Mouse (Mus musculus) lung, postnatal 25 days (tissue): ENCODE measurements at regions not wholly inside any gene's neighbourhood (a gene's known extent, or its start where the extent isn't known, plus 50 kb on each side); places are given as distances from the start of the nearest gene placed in this dataset.
A peak's percentile ranks its signal among the peaks of the same experiment; 100 is the strongest.

Source experiments
- DNase-seq: peaks from one replicate; pipeline ENCODE4 v3.0.0; 2022; ENCODE audit warnings: low spot score

DNA sequence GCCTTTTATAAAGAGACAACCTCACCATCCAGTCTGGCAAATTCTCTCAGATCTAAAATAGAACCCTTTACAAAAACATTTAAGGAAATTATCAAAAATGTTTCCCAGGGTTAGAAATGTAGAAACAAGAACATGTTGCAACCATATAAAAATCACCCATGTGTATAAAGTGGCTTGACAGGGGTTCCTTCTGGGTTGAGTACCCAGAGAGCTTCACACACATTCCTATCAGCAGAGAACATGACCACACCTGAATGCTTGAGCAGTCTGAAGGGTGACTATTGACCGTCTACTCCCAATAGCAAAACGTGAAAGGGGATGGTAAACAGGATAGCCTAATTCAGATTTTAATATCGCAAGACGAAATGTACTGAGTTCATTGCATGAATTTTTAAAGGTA, 57.8 kb upstream of the Zfand5 start:
- no peak for DNase-seq

DNA sequence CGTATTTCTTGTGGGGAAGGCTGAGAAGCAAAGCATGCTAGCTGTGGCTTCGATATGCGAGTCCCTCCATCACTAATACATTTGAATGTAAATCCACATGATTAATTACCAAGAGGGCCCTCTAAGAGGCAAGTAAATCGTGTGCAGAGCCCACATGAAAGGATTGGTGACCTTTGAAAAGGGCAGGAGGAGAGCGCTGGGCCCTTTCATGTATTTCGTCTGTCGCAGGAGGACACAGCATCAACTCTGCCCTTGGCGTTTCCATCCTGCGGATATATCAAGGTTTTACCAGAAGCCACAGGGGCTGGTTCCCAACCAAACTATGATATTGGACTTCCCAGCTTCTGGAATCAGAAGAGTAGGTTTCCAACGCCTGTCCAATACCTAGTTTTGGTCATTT, 78.6 kb upstream of the Zfand5 start:
- DNase-seq, result no peak

DNA sequence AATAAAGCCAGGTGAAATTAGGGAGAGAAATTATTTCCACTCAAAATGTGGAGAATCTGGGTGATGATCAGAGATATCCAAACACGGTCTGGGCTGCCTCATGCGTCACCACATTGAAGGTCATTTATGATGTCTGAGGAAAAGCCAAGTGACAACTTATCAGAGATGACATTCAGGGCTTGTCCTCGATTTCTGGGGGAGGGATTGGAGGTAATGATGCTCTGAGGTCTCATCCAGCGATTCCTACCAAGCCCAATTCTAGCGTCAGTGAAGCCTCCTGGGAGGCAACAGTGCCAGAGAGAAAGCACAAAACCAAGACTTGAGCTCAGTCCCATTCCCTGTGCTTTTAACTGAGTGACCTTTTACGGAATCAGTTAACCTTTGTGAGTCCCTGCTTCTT, 79.5 kb upstream of the Zfand5 start:
- DNase-seq, result no peak

DNA sequence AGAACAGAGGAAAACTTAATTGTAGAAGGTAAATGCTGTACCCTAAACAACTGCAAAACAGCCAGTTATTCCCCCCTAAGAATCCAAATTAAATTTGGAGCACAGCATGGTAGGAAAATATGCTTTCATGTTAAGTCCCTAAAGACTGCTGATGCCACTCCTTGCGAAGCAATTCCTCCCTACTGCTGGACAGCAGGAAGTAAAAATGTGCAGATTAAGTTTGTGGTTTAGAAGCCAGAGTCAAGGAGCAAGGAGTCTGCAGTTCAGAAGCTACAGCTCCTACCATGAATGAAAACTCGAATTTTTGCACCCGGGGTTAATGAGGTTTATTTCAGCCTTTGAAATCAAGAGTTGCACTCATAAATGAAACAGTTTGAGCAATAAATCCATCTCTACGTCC, 82.9 kb upstream of the Zfand5 start:
- no peak for DNase-seq

DNA sequence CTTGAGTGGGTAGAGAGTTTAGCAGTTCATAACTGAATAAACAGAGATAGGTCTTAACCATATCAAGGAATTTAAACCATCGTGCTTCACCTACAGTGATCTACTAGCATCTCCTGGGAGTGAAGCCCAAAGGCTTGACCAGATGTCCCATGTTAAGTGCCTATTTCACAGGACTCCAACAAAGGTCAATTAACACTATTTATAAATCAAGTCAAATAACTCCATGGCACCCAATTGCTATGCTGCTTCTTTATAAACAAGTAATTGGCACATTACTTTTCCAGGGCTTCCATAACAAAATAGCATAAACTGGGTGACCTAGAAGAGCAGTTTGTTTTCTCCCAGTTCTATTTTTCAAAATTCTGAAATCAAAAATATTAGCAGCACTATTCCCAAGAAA, 85.4 kb upstream of the Zfand5 start:
- no peak for DNase-seq

DNA sequence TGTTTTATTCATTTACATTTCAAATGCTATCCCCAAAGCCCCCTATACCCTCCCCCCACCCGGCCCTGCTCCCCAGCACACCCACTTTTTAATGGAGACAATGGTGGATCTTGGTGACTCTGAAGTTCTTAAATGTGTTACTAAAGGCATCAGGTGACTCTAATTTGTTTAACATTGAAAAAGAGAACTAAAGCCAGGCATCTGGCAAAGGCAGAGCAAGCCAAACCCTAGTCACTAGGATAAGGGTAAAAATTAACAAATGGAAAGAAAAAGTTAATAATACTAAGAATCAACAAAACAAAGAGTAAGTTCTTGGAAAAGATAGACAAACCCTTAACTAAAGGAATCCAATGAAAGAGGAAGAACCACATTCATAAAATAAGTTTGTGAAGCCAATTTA, 86.1 kb upstream of the Zfand5 start:
- no peak for DNase-seq

DNA sequence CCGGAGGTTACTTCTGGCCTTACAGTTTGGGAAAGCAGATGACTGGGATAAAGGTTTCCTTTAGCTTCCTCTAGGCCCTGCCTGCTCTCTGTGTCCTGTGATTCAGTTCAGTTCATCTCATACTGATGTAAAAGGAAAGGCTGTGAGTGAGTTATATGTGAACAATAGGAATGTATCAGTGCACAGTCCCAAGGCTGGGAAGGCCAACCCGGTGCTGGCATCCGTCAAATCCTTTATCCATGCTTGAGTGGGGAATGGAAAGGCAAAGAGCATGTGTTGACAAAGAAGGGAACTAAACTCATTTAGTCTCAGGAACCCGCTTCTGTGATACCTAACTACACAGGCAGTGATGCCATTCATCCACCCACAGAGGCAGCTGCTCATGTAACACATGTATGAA, 89.0 kb upstream of the Zfand5 start:
- no peak for DNase-seq

DNA sequence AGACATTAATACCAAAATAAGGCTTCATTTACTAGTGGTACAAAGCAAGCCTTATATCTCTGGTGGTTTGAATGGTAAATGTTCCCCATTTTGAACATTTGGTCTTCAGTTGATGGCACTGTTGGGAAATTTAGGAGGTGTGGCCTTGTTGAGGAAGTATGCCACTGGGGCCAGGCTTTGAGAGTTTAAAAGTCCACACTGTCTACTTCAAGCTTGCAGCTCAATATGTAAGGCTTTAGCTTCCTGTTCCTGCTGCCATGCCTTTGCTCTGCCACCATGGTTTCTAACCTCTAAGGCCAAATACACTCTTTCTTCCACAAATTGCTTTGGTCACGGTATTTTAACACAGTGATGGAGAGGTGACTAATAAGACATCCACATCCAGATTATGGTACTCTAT, 92.2 kb upstream of the Zfand5 start:
- DNase-seq, result peak; percentile 19

DNA sequence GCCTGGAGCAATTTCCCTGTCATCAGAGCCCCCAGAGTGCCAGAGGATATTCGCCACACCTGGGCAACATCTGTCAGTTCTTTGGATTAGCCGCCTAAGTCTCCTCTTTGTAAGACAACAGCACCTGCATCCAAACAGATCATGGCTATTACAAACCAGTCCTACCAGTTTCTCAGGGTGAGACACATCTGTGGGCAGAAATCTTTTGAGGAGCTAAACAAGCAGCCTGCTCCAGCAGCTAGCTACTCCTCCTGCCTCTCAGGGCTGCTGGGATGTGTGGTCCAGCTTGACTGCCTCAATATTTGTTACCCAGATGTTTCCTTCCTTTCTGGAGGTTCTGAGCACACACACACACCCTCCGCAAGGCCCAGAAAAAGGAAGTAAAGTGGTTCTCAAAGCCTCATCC, 96.6 kb upstream of the Zfand5 start:
- DNase-seq, result peak; percentile 5

DNA sequence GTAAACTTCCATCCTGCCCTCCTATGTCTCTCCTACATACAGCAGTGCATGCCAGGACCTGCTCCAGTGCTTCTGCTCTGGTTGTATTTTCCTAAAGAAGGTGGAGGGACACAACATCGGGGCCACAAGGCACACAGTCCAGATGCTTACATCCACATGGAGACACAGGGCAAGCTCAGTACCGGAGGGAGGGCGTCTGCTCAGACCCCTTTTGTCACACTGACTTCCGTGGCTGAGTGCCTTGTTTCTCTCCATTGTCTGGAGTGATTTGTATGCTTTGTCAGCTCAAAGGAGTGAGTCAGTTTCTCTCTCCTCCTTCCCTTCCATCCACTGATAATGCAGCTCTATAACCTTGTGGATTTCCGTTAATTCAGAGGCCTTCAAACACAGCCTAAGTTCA, 97.4 kb upstream of the Zfand5 start:
- DNase-seq, result no peak

DNA sequence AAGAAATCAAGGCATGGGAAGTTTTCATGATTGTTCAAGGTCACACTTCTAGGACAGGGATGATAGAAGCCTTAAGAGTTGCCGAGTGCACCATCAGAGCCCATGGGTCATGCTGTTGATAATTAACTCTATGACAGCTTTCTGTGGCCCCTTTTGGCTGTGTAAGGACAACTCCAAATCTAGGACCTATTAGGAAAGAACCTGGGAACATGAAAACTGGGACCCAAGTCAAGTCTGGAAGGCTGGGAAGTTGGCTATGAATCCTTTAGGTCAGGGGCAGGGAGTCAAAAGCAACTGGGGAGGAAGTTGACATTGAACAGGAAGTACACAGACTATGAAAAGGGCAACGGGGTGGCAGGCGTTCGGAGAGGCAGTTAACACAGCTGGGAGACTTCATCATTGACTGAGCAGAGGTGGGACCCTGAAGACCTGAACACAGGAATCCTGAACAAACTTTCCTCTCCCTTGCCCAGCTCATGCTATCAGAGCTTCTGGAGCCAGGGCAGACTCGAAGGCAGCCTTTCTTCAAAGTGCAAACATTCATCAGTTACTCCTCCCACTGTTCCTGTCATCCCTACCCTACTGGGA, 98.1 kb upstream of the Zfand5 start:
- no peak for DNase-seq

DNA sequence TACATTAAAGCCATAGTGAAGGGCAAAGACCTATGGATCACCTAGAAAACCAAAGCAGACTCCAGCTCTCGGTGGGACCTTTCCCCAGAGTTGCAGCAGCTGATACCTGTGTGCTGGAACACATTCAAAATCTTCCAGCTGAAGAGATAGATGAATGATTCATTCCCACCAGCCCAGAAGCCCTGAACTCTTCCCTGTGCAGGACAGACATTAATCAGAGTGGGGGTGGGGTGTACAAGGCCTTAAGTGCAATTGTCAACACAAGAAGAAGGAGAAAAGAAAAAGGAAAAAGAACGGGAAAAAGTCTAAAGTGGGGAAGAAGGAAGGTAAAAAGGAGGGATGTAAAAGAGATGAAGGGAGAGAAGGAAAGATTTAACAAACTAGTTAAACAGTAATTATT, 100.9 kb upstream of the Zfand5 start:
- no peak for DNase-seq

DNA sequence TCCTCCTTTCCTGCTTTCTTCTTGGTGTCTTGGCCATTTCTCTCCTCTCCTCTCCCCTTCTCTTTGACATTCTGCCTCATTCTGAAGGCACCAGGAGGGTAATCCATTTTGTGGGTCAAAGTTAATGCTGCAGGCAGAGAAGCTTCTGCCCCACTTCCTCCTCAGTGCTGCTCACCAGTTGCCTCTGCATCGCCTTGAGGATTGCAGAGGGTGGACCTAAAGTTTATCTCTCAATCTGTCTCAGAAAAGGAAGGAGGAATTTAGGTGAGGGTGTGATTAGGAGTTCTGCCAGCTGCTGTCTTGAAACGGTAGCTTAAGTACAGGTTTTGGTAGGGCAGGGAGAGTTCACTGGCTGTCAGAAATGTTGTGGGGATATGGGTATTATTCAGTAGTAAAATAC, 101.3 kb upstream of the Zfand5 start:
- no peak for DNase-seq

DNA sequence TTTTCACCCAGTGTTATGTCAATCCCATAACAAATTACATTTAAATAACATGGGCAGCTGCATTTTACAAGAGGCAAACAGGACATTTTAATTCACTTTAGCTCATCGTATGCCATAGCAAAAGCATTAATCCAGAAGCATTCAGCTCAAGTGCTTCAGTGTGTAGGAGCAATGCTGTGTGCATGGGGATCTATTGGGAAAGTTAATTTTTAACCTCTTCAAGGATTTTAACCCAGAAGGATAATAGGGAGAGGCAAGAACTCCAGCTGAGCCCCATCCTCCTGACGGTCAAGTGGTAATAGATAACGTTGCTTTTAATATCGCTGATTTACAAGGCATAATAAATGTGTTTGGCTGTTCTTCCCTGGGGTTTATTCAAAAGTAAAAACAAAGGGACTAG, 105.1 kb upstream of the Zfand5 start:
- DNase-seq, result no peak

DNA sequence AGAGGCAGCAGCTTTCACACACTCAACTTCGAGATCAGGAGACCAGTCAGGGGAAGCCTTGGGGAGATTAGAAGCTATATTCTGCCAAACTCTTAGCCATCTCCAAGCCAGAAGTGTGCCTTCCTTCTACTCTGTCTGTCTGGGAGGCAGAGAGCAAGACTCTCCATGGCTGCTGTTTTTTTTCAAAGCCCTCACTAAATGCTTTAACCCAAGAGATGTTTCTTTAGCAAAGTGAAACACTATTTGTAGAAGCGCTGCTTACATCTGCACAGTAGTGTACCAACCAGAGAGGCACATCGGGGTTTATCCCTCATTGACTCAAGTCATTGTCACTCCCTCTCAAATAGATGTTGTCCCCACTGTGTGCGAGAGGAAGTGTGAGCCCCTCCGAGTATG, 105.6 kb upstream of the Zfand5 start:
- no peak for DNase-seq

DNA sequence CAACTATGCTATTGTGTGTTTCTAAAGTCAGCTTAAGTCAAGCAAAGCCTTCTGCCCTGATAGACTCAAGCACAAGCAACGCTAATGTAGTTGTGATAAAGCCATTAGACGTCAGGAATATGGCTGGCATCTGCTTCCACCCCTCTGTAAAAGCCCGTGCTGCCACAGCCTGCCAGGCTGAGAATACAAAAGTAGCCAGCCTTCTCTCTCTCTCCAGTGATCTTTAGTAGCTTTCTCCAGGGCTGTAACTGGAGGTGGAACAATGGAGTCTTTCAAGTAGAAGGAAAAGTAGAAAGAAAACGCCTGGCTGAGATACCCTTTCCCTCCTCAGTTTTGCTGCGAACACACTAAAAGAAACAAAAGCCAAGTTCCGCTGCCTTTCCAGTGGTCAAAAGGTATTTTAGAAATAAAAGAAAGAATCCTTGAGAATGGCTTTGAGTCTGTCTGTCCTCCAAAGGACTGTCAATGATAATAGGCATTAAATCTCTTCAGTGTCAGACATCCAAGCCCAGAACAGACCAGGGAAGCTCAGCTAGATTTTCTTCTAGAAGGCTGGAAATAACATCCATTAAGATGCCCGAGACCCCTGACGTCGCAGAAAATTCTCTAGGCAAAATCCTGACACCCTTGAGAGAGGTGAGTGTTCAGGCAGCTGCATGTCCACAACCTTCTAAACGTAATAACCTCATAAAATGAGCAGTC, 106.2 kb upstream of the Zfand5 start:
- DNase-seq, result no peak

DNA sequence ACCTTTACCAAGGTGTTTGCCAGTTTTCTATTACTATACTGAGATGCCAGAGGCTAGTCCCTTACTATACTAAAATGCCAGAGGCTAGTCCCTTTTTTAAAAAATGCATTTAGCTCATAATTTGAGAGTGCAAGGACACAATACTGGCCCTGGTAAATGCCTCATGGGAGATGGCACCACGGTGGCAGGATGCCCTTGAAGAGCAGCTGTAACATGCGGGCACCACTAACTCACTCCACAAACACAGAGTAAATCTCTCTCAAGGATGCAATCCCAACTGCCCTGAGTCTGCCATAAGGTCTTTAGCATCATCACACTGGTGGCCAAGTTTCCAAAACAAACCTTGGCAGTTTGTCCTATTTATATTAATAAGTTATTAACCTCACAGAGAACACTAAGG, 108.1 kb upstream of the Zfand5 start:
- DNase-seq, result no peak

DNA sequence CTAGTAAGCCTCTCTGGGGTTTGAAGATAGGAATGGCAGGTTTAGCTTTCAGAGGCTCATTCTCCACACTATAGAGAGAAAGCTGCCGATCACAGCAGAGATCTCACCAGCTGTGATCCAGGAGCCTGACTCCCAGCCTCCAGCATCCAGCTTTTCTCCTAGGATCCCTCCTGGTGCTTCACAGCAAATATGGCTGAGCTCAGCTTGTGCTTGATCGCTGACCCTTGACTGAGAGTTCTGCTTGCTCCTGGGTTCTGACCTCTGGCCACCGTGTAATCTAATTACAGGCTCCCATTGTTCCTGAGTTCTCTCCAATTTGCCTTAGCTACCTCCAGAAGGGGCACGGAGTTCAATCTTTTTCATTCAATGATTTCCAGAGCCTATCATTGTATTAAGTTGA, 111.1 kb upstream of the Zfand5 start:
- DNase-seq, result no peak

DNA sequence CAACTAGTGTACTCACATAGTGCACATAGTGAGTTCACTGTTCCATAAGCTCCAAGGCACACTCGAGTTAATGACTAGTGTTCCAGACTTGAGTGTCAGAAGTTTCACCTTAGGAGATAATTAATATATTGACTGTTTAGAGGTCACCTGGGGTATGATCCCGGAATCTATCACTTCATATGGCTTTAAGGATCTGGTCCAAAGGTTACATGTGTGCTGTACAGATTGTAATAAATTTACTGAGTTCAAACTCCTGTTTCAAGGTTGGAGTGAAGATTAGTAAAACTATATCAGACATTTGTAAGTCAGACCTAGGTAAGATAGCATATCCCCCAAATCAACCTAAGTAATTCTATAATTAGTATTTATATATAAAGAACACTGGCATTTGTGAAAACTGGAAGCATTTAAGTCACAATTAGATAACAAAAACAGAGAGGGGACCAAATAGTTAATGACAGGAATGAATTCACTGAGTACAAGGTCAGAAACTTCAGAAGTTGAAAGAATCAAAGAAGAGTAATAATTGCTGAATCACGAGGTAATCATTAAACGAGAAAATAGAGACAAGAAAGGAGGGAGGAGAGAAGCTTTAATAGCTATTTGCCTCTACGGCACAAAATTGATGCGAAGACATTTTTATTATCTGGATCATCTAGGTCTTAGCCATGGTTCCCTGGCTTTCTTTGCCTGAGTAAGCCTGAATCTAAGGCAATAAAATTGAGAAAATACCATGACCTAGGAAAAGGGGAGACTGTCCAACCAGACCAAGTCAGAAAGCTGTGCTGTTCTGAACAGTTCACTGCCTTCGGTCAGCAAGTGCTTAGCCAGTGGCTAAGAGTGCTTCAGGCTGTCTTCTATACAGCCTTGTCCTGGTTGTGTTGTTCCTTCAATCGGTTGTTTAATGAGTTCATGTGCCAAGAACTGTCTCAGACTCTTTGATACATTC, 112.6 kb upstream of the Zfand5 start:
- no peak for DNase-seq

DNA sequence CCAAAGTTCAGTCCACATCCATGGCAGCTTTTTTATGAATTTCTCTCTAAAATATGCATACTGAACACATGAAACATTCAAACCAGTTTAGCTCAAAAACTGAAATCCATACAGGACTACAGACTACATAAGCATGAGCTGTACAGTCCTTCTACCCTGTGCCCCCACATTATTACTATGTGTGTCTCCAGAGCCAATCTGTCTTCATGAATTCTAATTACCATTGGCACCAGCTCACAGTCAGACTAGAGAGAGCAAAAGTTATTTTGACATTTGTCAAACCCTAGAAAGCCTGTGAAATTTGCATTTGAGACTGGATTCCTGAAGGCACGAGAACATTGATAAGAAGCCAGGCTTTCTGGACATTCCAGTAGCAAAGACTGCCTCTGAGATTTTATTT, 117.9 kb upstream of the Zfand5 start:
- DNase-seq, result no peak

DNA sequence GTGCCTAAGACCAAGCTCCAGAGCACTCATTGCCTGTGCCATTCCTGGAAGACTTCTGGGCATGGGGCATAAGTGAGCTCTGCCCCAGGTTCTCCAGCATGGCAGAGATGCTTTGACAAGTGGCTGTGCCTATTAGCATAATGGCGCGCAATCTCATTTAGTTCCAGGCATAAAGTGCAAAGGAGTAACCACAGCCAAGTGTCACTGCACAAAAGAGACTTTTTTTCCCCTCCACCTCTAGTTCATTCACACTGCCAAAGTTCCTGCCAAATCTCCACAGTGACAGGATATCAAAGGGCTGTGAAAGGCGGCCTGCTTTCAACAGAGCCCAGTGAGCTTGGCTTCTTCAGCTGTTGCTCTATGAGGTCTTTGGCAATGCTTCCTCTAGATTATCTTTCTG, 120.1 kb upstream of the Zfand5 start:
- no peak for DNase-seq

DNA sequence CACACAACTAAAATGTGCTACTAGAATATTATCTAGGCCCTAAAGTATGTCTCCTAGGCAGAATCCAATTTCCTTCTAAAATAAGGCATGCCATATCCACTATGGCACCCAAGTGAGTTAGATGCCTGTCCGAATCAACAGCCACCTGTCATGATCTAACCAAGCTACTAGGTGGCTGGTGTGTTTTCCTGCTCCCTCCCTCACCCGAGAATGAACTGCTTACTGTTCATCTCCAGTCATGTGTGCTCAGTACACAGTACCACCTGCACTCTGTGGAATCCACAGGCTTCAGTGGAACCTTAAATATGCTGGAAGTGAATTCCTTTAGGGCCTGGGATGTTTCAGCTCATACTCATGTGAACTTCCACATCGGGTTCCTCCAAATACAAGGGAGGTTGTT, 121.2 kb upstream of the Zfand5 start:
- no peak for DNase-seq

DNA sequence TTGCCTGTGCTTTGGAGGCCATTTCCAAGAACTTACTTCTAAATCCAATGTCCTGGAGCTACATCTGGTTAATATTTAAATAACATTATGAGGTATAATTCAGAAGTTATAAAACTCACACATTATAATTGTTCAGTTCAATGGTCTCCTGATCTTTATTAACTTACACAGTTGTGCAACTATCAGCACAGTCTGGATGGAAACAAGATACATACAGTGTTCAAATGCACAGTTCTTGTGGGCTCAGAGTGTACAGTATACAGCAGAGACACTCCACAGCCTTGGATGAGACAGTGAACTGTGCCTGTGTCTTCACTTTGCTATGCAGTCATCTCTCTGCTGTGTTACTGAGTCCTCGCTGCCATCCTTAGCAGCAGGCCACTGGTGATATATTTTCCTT, 121.8 kb upstream of the Zfand5 start:
- no peak for DNase-seq
